Mouse (Mus musculus): ENCODE results near the gene Syne4. TPM values are rescaled to one million over a fixed set of nuclear protein-coding genes. Genes with fewer than 3 reads are reported as not detected.

The Syne4 gene
- polyA plus RNA-seq, 1 experiment from 2014 or later = 0.30 TPM

- WGBS (ENCODE audit: missing documents) = 81% methylated on average over 15 of the region's 15 CpGs
- no peak overlapping the region for H3K27ac ChIP-seq
These were observed 12.5 kb downstream of the Syne4 start for GRCm38 (mm10) chr7:30327140-30327539.

GRCm38 (mm10) chr7:30328379-30328778 is 13.8 kb downstream of the Syne4 start:
- Histone ChIP-seq H3K79me2 (ENCODE audit: inconsistent target) (no peaks in the 10 kb centered on the region), H3K27ac (no peak overlapping the region), H3K4me3 (ENCODE audit: inconsistent target) (no peak overlapping the region), H3K36me3 (ENCODE audit: inconsistent target) (no peaks in the 10 kb centered on the region)
- 80% methylated on average over 10 of the region's 10 CpGs for WGBS (ENCODE audit: missing documents)

More at GRCm38 (mm10) chr7:30327140-30327539, 12.5 kb downstream of the Syne4 start:
- Histone ChIP-seq H3K79me2 (ENCODE audit: inconsistent target) (no peaks in the 10 kb centered on the region), H3K4me3 (ENCODE audit: inconsistent target) (no peak overlapping the region), H3K36me3 (ENCODE audit: inconsistent target) (no peaks in the 10 kb centered on the region)

- no peak overlapping the region for H3K27ac ChIP-seq
- no peaks in the 10 kb centered on the region for H3K79me2 ChIP-seq (ENCODE audit: inconsistent target)
- no peak overlapping the region for H3K4me3 ChIP-seq (ENCODE audit: inconsistent target)
- H3K36me3 ChIP-seq (ENCODE audit: inconsistent target) = no peaks in the 10 kb centered on the region
- WGBS (ENCODE audit: missing documents) = 11% methylated on average over 13 of the region's 13 CpGs
These were observed 17.3 kb downstream of the Syne4 start for GRCm38 (mm10) chr7:30331887-30332286.

- no peaks in the 10 kb centered on the region for H3K36me3 ChIP-seq (ENCODE audit: inconsistent target)
- H3K4me3 ChIP-seq (ENCODE audit: inconsistent target) = no peak overlapping the region
- H3K79me2 ChIP-seq (ENCODE audit: inconsistent target) = no peaks in the 10 kb centered on the region
- WGBS (ENCODE audit: missing documents) = 36% methylated on average over 12 of the region's 18 CpGs
- H3K27ac ChIP-seq = no peak overlapping the region
These were observed 18.1 kb downstream of the Syne4 start for GRCm38 (mm10) chr7:30332622-30333259.

- Histone ChIP-seq H3K4me3 (ENCODE audit: inconsistent target) (no peak overlapping the region), H3K79me2 (ENCODE audit: inconsistent target) (no peaks in the 10 kb centered on the region), H3K27ac (no peak overlapping the region), H3K36me3 (ENCODE audit: inconsistent target) (no peaks in the 10 kb centered on the region)
- WGBS (ENCODE audit: missing documents) = 7% methylated on average over 4 of the region's 4 CpGs
These were observed 18.8 kb downstream of the Syne4 start for GRCm38 (mm10) chr7:30333436-30333835.

- H3K4me3 ChIP-seq (ENCODE audit: inconsistent target) = no peak overlapping the region
- H3K36me3 ChIP-seq (ENCODE audit: inconsistent target) = no peaks in the 10 kb centered on the region
- H3K79me2 ChIP-seq (ENCODE audit: inconsistent target) = no peaks in the 10 kb centered on the region
- no peak overlapping the region for H3K27ac ChIP-seq
- WGBS (ENCODE audit: missing documents) = 83% methylated on average over 5 of the region's 5 CpGs
These were observed 20.0 kb downstream of the Syne4 start for GRCm38 (mm10) chr7:30334563-30334962.

GRCm38 (mm10) chr7:30335688-30336087 is 21.1 kb downstream of the Syne4 start:
- 89% methylated on average over 6 of the region's 6 CpGs for WGBS (ENCODE audit: missing documents)
- no peaks in the 10 kb centered on the region for H3K79me2 ChIP-seq (ENCODE audit: inconsistent target)
- H3K36me3 ChIP-seq (ENCODE audit: inconsistent target) = no peaks in the 10 kb centered on the region
- H3K4me3 ChIP-seq (ENCODE audit: inconsistent target) = no peak overlapping the region
- no peak overlapping the region for H3K27ac ChIP-seq

GRCm38 (mm10) chr7:30336384-30336783 is 21.8 kb downstream of the Syne4 start:
- Histone ChIP-seq H3K27ac (no peak overlapping the region), H3K79me2 (ENCODE audit: inconsistent target) (no peaks in the 10 kb centered on the region), H3K36me3 (ENCODE audit: inconsistent target) (no peaks in the 10 kb centered on the region), H3K4me3 (ENCODE audit: inconsistent target) (no peak overlapping the region)
- 2% methylated on average over 9 of the region's 9 CpGs for WGBS (ENCODE audit: missing documents)

GRCm38 (mm10) chr7:30339432-30340109 is 25.0 kb downstream of the Syne4 start:
- no peak overlapping the region for H3K27ac ChIP-seq
- no peak overlapping the region for H3K4me3 ChIP-seq (ENCODE audit: inconsistent target)
- 88% methylated on average over 5 of the region's 5 CpGs for WGBS (ENCODE audit: missing documents)
- H3K79me2 ChIP-seq (ENCODE audit: inconsistent target) = no peaks in the 10 kb centered on the region
- H3K36me3 ChIP-seq (ENCODE audit: inconsistent target) = no peaks in the 10 kb centered on the region

GRCm38 (mm10) chr7:30346635-30347379 is 32.2 kb downstream of the Syne4 start:
- Histone ChIP-seq H3K79me2 (ENCODE audit: inconsistent target) (no peaks in the 10 kb centered on the region), H3K36me3 (ENCODE audit: inconsistent target) (no peaks in the 10 kb centered on the region), H3K27ac (no peak overlapping the region), H3K4me3 (ENCODE audit: inconsistent target) (no peak overlapping the region)
- WGBS (ENCODE audit: missing documents) = 30% methylated on average over 21 of the region's 21 CpGs

- WGBS (ENCODE audit: missing documents) = under 1% methylated on average over 30 of the region's 30 CpGs
- Histone ChIP-seq H3K36me3 (ENCODE audit: inconsistent target) (no peaks in the 10 kb centered on the region), H3K4me3 (ENCODE audit: inconsistent target) (no peak overlapping the region), H3K27ac (no peak overlapping the region), H3K79me2 (ENCODE audit: inconsistent target) (no peaks in the 10 kb centered on the region)
These were observed 33.2 kb downstream of the Syne4 start for GRCm38 (mm10) chr7:30347828-30348227.

GRCm38 (mm10) chr7:30353279-30353822 is 38.7 kb downstream of the Syne4 start:
- no peaks in the 10 kb centered on the region for H3K79me2 ChIP-seq (ENCODE audit: inconsistent target)
- 12% methylated on average over 6 of the region's 6 CpGs for WGBS (ENCODE audit: missing documents)
- H3K4me3 ChIP-seq (ENCODE audit: inconsistent target) = no peak overlapping the region
- H3K27ac ChIP-seq = no peak overlapping the region
- H3K36me3 ChIP-seq (ENCODE audit: inconsistent target) = no peaks in the 10 kb centered on the region

- no peak overlapping the region for H3K27ac ChIP-seq
- H3K4me3 ChIP-seq (ENCODE audit: inconsistent target) = no peak overlapping the region
- 75% methylated on average over 4 of the region's 4 CpGs for WGBS (ENCODE audit: missing documents)
These were observed 39.5 kb downstream of the Syne4 start for GRCm38 (mm10) chr7:30354059-30354458.

GRCm38 (mm10) chr7:30358378-30359186 is 44.0 kb downstream of the Syne4 start:
- no peaks in the 10 kb centered on the region for H3K36me3 ChIP-seq (ENCODE audit: inconsistent target)
- H3K27ac ChIP-seq = no peak overlapping the region
- H3K79me2 ChIP-seq (ENCODE audit: inconsistent target) = no peaks in the 10 kb centered on the region
- 81% methylated on average over 7 of the region's 7 CpGs for WGBS (ENCODE audit: missing documents)
- H3K4me3 ChIP-seq (ENCODE audit: inconsistent target) = no peak overlapping the region

More at GRCm38 (mm10) chr7:30354059-30354458, 39.5 kb downstream of the Syne4 start:
- H3K36me3 ChIP-seq (ENCODE audit: inconsistent target) = no peaks in the 10 kb centered on the region
- H3K79me2 ChIP-seq (ENCODE audit: inconsistent target) = no peaks in the 10 kb centered on the region
